Mouse (Mus musculus) liver, embryonic 14.5 days (tissue): Measurements from ENCODE around the gene Ccpg1os. TPM values are rescaled to one million over a fixed set of nuclear protein-coding genes. Genes with fewer than 3 reads are reported as not detected.

Experiments
- ATAC-seq: fragments of 200-750 bp; cut with Nextera tagmentation; 2 replicates; pipeline ENCODE4 v1.8.0; 2017; ENCODE audit warnings: moderate number of reproducible peaks, mild to moderate bottlenecking, moderate library complexity; ENCODE audit not compliant: insufficient read depth
- DNase-seq, 3 experiments: peaks; one replicate each; pipeline ENCODE4 v3.0.0-alpha.2; 2012 to 2013; ENCODE audit warnings: low read depth in 3 of 3, low spot score in 3 of 3
- H3K27ac ChIP-seq: fragments of 300-500 bp; sonication (generic); 2 replicates; pipeline ENCODE4 v1.5.1; 2014; ENCODE audit warnings: moderate library complexity, mild to moderate bottlenecking, control low read depth, inconsistent platforms
- H3K27me3 ChIP-seq: fragments of 300-500 bp; sonication (generic); 2 replicates; pipeline ENCODE4 v1.6.1; 2014; ENCODE audit warnings: mild to moderate bottlenecking, low read length, moderate library complexity; ENCODE audit not compliant: control insufficient read depth, insufficient read depth
- H3K36me3 ChIP-seq: fragments of 300-500 bp; sonication (generic); replicated peaks from 2 replicates; pipeline ENCODE4 v1.6.1; 2014; ENCODE audit warnings: low read depth; ENCODE audit not compliant: control insufficient read depth, insufficient read depth
- H3K4me1 ChIP-seq, 2 experiments: fragments of 200-500 bp in 1 of 2; fragments of 300-500 bp in 1 of 2; sonication (generic) in 1 of 2; replicated peaks; 2 replicates each; pipeline ENCODE4 v1.6.1; 2012 to 2014; ENCODE audit warnings: antibody characterized with exemption in 1 of 2, inconsistent platforms in 1 of 2, low read length in 1 of 2; ENCODE audit not compliant: control insufficient read depth in 2 of 2, insufficient read depth in 2 of 2
- H3K4me2 ChIP-seq: fragments of 300-500 bp; sonication (generic); 2 replicates; pipeline ENCODE4 v1.6.1; 2014; ENCODE audit warnings: low read depth, mild to moderate bottlenecking, control low read depth, moderate library complexity
- H3K4me3 ChIP-seq, 2 experiments: fragments of 200-500 bp in 1 of 2; fragments of 300-500 bp in 1 of 2; sonication (generic) in 1 of 2; 2 replicates each; pipeline ENCODE4 v1.5.1; 2012 to 2014; ENCODE audit warnings: low read depth in 2 of 2, low read length in 2 of 2, mild to moderate bottlenecking in 2 of 2, control low read depth in 1 of 2, inconsistent platforms in 1 of 2, moderate library complexity in 1 of 2; ENCODE audit not compliant: insufficient read depth in 1 of 2
- H3K9ac ChIP-seq: fragments of 300-500 bp; sonication (generic); replicated peaks from 2 replicates; pipeline ENCODE4 v1.6.1; 2014; ENCODE audit warnings: mild to moderate bottlenecking, control low read depth, moderate library complexity
- H3K9me3 ChIP-seq: fragments of 300-500 bp; sonication (generic); 2 replicates; pipeline ENCODE4 v1.6.1; 2016; ENCODE audit warnings: low read length, mixed read lengths; ENCODE audit not compliant: control insufficient read depth
- CTCF ChIP-seq: IDR thresholded peaks from 2 replicates; pipeline ENCODE4 v1.5.1; 2016; ENCODE audit warnings: antibody characterized with exemption, low read depth, control low read depth
- EP300 ChIP-seq: IDR thresholded peaks from 2 replicates; pipeline ENCODE4 v1.6.1; 2016; ENCODE audit warnings: antibody characterized with exemption, low read depth
- WGBS: fragments of 180-500 bp; shearing (Covaris S2); extraction: QIAGEN DNeasy Blood & Tissue Kit; methylation state at CpG from one replicate; pipeline ENCODE4 v1.1.7; 2014; ENCODE audit not compliant: insufficient replicate concordance; 5-methylcytosine and 5-hydroxymethylcytosine counted together
- polyA plus RNA-seq, 2 experiments: library from polyadenylated mRNA; depleted of rRNA in 1 of 2; stranded (reverse) in 1 of 2; unstranded in 1 of 2; fragments of >200 nt; fragmentation: Nextera tagmentation in 1 of 2; extraction: Ambion mirVana in 1 of 2; gene quantifications; 2 replicates each; pipeline versions ENCODE4 v1.2.1 to v1.2.3; 2012 to 2014

Gene Ccpg1os
- 1.9 and 2.0 TPM in 2 replicates for polyA plus RNA-seq (2012; rRNA removed)
- polyA plus RNA-seq (2014; fragmentation: Nextera tagmentation; extraction: Ambion mirVana) = 2.7 and 3.0 TPM in 2 replicates

DNA sequence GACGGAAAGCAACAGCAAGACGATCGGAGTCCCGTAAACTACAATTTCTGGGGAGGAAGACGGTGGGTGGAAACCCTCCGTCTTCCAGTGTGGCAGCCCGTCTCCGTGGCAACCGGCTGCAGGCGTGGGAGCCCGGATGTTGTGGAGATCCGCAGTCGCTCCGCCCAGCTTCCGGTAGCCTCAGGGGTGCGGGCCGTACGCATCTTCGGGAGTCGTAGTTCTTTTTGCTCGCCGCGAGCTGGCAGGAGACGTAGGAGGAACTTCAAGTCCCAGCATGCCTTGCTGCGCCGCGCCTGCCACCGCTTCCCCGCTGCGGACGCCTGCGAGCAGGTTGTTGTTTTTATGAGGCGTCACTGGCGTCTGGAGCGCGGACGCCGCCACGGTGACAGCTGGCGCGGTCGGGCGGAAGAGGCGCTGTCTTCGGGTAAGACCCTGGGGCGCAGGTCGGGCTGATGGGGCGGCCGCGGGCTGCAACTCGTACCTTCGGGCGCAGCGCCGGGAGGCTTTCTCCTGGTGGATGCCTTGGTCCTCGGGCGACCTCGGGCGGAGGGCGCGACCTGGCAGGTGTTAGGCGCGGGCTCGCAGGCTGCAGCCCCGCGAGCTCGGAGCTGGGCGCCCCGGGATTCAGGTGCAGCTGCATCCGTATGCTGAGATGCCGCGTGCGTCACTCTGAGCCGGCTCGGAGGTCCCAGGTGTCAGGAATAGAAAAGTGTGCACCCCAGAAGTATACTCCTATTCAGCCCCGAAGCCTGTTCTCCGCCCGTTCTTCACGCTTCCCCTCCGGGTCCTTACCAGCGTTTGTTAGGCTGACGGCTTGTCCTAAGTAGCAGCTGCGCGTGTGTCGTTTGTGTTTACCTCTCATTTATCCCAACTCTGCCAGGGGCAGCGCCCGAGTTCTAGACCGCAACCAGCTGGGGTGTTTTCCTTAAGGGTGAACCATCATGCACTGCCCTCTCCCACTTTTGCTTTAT is at the start of gene Ccpg1os, which contains the start of gene Ccpg1:
Gene Ccpg1os (minus strand): TSS at position 133 of the 971 bp plus-strand sequence.
Gene Ccpg1 (plus strand): TSS at position 180 of the 971 bp plus-strand sequence.
- Histone ChIP-seq H3K9ac (peak within 1 kb of the TSS; percentile 77), H3K4me2 (peak within 1 kb of the TSS; percentile 96), H3K27ac (peak within 1 kb of the TSS; percentile 17)

GRCm38 (mm10) chr9:73033406-73033805 is 48.2 kb upstream of the Ccpg1os start:
- Histone ChIP-seq H3K4me1 (no peaks in the 10 kb centered on the region), H3K27ac (no peak overlapping the region), H3K9ac (no peak overlapping the region), H3K4me2 (no peak overlapping the region), H3K9me3 (no peaks in the 10 kb centered on the region), H3K36me3 (no peaks in the 10 kb centered on the region), H3K4me3 (no peak overlapping the region), H3K27me3 (no peaks in the 10 kb centered on the region)
- DNase-seq (no peak), ATAC-seq (no peak)
- WGBS = 80% methylated on average over 1 of the region's 1 CpGs
- TF ChIP-seq CTCF = peak; percentile 30
- TF ChIP-seq EP300 = no peak

More for the DNA sequence above, at the start of gene Ccpg1os, which contains the start of gene Ccpg1:
- Histone ChIP-seq H3K4me1 (peaks cover 5 to 10% of the 10 kb centered on the region in 2 experiments), H3K9me3 (no peaks in the 10 kb centered on the region), H3K4me3 (peak within 1 kb of the TSS; percentile 76), H3K27me3 (no peaks in the 10 kb centered on the region), H3K36me3 (no peaks in the 10 kb centered on the region)
- TF ChIP-seq CTCF = peak; percentile 48
- no peak for TF ChIP-seq EP300
- DNase-seq (peak; percentile 92 to 93 (median 93)), ATAC-seq (peak; percentile 99)
- under 1% methylated on average over 88 of the region's 88 CpGs for WGBS

DNA sequence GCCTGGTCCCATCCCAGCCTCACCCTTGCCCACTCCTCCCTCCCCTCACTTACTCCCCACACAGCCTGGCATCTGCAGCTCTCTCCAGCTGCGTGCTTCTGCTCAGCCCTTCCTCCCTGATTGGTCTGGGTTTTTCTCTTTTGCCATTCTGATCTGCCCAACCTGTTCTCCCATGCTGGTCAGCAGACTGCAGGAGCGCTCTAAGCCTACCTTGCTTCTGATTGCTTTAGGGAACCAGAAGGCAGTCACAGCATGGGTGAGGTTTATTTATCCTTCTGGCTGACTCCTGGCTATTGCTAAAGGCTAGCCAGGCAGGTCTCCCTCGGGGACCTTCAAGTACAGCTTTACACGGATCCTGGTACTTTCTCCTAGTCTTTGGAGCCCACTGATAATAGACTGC is 46.2 kb upstream of the Ccpg1os start:
- Histone ChIP-seq H3K27me3 (no peaks in the 10 kb centered on the region), H3K36me3 (no peaks in the 10 kb centered on the region), H3K4me1 (no peaks in the 10 kb centered on the region), H3K27ac (no peak overlapping the region), H3K4me3 (no peak overlapping the region), H3K9ac (no peak overlapping the region), H3K4me2 (no peak overlapping the region), H3K9me3 (no peaks in the 10 kb centered on the region)
- 57% methylated on average over 4 of the region's 4 CpGs for WGBS
- TF ChIP-seq EP300 (no peak), CTCF (no peak)
- ATAC-seq = no peak
- DNase-seq = no peak

DNA sequence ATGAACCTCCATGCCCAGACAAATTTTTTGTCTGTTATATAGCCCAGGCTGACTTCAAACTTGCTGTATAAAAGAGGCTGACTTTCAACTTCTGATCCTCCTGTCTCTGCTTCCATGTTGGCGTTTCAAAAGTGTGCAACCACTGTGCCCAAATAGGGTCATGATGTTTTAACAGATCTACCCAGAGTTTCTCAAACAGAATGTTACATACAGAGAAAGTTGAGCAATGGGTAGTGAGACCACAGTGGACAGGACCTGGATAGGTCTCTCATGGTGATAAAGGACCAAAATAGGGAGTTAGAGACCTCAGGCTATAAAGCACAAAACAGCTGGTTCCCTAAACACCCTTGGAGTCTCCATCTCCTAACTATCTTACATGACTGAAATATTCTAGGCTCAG is 45.3 kb upstream of the Ccpg1os start:
- Histone ChIP-seq H3K9me3 (no peaks in the 10 kb centered on the region), H3K9ac (no peak overlapping the region), H3K27me3 (no peaks in the 10 kb centered on the region), H3K4me1 (no peaks in the 10 kb centered on the region), H3K36me3 (no peaks in the 10 kb centered on the region), H3K27ac (no peak overlapping the region), H3K4me2 (no peak overlapping the region), H3K4me3 (no peak overlapping the region)
- 68% methylated on average over 1 of the region's 1 CpGs for WGBS
- TF ChIP-seq CTCF = no peak
- TF ChIP-seq EP300 = no peak
- no peak for ATAC-seq
- no peak for DNase-seq
